Mouse (Mus musculus) G1E (cell line): ENCODE results near the gene Abca1.

Experiments
- CTCF ChIP-seq: IDR thresholded peaks from 2 replicates; pipeline ENCODE4 v1.5.1; 2012; ENCODE audit warnings: low read depth, low read length, inconsistent platforms, mixed read lengths
- GATA2 ChIP-seq: IDR thresholded peaks from 2 replicates; pipeline ENCODE4 v1.6.1; 2012; ENCODE audit warnings: low read depth, low read length, inconsistent platforms, borderline replicate concordance
- POLR2AphosphoS5 ChIP-seq: IDR thresholded peaks from 2 replicates; pipeline ENCODE4 v1.6.1; 2012; ENCODE audit warnings: low read depth, low read length, inconsistent platforms; ENCODE audit not compliant: insufficient replicate concordance
- TAL1 ChIP-seq: conservative IDR thresholded peaks from 2 replicates; pipeline ENCODE4 v1.6.1; 2012; ENCODE audit warnings: low read depth, low read length, inconsistent platforms, mixed read lengths

DNA sequence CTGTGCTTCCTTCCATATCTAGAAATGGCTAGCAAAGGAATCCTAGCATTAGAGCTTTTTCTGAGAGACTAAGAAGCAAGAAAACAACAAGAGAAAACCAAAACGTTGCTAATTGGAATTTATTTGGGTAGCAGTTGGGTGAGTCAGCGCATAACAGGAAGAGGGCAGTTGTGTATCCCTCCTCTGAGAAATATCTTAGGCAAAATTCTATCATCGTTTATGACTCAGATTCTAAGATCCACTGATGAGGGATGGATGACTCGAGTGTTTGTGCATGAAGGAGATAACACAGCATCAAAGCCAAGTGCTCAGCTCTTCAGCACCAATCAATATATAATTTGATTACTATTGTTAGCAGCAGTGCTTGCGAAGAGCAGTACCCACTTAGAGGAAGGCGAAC is 21.8 kb upstream of the Abca1 start:
- TF ChIP-seq CTCF, result no peak
- TF ChIP-seq TAL1, result no peak
- TF ChIP-seq GATA2, result no peak
- TF ChIP-seq POLR2AphosphoS5, result no peak
